Mouse (Mus musculus) G1E (cell line): ENCODE measurements around the gene Brwd1.

ENCODE experiments used
- CTCF ChIP-seq: IDR thresholded peaks from 2 replicates; pipeline ENCODE4 v1.5.1; 2012; ENCODE audit warnings: low read depth, low read length, inconsistent platforms, mixed read lengths
- GATA1 ChIP-seq: IDR thresholded peaks from 2 replicates; pipeline ENCODE4 v1.6.1; 2012; ENCODE audit warnings: borderline replicate concordance, low read length, inconsistent platforms, mixed read lengths
- POLR2AphosphoS5 ChIP-seq: IDR thresholded peaks from 2 replicates; pipeline ENCODE4 v1.6.1; 2012; ENCODE audit warnings: low read depth, low read length, inconsistent platforms; ENCODE audit not compliant: insufficient replicate concordance
- TAL1 ChIP-seq: conservative IDR thresholded peaks from 2 replicates; pipeline ENCODE4 v1.6.1; 2012; ENCODE audit warnings: low read depth, low read length, inconsistent platforms, mixed read lengths

- TF ChIP-seq CTCF (no peak), POLR2AphosphoS5 (no peak), GATA1 (no peak), TAL1 (no peak)
These were observed 61.3 kb downstream of the Brwd1 start for GRCm38 (mm10) chr16:96021045-96021444.
